Mouse (Mus musculus): ENCODE results near the gene Gm2381. TPM values are rescaled to one million over a fixed set of nuclear protein-coding genes. Genes with fewer than 3 reads are reported as not detected.
"Not testable (repeated sequence)": the region's sequence is repeated elsewhere in the genome, so short reads cannot be mapped to it uniquely, and the experiment has no call there.

The Gm2381 gene
- under 1 TPM; 0.07 to 0.13 TPM for total RNA-seq (2021)
- long read RNA-seq, experiment 1, result 0 reads
- long read RNA-seq, experiment 2, result 0 reads

DNA sequence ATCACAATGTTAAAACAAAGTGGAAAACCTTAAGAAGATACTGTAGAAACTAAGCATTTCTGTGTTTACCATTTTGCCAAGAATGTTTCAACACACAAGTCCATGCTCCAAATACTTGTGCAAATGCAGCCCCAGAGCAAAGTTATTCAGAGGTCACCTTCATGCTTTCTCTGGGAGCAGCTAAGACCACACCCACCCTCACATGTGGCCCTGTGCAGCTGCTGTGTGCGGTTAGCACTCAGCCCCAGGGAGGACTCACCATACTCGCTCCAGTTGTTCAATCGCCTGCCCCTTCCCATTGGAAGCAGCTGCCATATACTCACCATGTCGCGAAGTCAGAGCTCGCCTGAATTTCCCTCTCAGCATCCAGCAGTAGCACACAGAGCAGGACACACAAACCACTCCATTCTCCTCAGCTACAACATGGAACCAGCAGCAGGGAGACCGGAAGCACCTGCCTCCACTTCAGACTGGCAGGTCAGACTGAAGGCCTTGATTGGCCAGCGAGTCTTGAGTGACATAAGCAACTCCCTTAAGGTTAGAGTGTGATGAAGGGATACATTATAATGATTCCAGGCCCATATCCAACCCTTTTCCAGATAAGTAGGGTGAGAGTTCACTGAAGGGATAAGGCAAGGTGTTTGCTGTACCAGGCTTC lies at the start of gene Gm2381:
Gene Gm2381 (minus strand): TSS at position 434 of the 658 bp plus-strand sequence.
- DNase-seq, result not testable (repeated sequence)

DNA sequence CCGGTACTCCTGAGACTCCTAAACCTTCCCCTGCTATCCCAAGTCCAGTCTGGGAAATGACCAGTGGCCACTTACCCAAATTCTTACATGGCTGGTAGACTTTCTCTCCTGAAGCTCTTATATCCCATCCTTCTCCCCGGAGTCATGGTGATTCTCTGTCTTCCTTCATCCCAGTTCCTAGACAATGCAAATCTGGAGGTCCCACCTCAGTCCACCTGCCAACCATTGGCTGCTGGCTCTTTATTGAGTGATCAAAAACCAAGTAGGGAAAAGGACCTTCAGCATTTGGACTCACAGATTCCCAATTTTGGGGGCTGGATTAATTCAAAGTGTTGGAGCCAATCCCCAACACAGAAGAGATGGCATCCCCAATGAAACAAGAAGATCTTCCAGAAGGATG lies 31.0 kb upstream of the Gm2381 start:
- DNase-seq, result not testable (repeated sequence)

DNA sequence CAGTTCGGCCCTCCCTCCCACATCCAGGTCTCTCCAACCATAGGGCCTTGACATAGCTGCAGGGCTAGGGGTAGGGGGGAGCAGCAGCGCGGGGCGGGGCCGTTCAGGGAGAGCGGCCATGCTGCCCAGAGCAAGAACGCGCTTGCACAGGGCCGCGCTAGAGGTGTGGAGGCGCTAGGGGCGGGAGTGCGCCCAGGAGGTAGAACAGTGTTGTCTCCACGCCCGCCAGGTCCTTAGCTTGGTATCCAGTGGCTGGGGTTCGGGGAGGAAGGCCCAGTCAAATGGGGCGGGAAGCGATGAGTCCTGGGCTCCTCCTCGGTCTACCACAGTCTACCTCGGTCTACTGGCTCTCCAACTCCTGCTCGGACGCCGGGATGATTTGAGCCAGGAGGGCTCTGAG lies 11.1 kb upstream of the Gm2381 start:
- no peak for DNase-seq

DNA sequence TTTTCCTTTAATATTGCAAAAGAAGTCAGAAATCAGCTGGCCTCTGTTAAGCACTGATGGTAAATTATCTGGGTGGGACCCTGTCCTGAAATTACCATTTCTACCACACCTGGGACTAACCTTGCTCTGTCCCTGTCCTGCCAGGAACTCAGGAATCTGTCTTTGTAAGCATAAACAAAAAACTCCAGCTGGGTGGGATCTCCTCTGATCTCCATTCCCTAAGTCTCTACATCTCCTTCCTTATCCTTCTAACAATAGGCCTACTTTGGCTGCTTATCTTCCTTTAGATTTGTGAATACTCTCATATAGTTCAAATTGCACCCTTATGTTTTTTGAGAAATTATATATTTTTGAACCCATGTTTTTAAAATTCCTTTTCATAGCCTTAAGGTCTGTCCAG lies 28.7 kb downstream of the Gm2381 start:
- DNase-seq, result not testable (repeated sequence)

DNA sequence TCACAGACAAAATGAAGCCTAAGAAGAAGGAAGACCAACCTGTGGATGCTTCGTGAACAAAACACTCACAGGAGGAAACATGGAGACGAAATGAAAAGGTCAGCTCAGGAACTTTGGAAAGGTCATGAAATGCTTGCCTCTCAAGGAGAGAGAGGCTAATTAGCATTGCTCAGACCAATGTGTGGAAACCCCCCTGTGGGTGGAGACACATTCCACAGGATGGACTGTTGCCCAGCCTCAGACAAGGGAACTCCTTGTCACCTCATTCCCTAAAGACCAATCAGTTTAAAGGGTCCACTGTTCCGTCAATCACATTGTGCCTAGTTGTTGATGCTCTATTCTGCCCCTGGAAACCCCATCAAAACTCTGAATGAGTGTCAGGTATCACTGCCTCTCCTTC lies 34.8 kb downstream of the Gm2381 start:
- no peak for DNase-seq

DNA sequence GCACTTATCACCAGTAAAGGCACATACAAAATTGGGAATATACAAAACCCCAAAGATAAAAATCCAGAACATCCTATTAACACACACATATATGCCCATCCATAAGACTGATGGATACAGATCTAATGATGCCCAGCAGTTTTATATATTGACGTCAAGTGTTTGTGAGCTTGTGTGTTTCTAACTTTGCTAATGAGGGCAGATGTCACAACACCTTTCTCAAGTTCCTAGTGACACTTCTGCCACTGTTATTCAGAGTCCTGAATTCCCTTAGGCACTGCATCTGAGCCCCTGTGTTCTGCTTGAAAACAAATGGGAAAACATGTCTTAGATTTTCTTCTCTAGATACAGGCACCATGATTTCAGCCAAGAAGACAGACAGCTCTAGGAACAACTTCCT lies 73.6 kb downstream of the Gm2381 start, which contains the start of gene Vmn2r62:
Gene Vmn2r62 (minus strand): TSS at position 101 of the 400 bp plus-strand sequence.
- not testable (repeated sequence) for DNase-seq

Other genes starting within 250 kb of the Gm2381 start
- 1 to 10 TPM; 2.3 to 2.8 TPM for gene Zfp976, start 224.6 kb downstream of the Gm2381 start, total RNA-seq (2021)
- 1 to 10 TPM; 4.0 to 4.2 TPM for gene Zfp975, start 174.5 kb downstream of the Gm2381 start, total RNA-seq (2021)
- not detected for gene Gm17067, start 140.2 kb downstream of the Gm2381 start, total RNA-seq (2021)
- gene Vmn2r62, start 73.7 kb downstream of the Gm2381 start, total RNA-seq (2021), result not detected
- not detected for gene Vmn2r63, start 66.6 kb upstream of the Gm2381 start, total RNA-seq (2021)
- not detected for gene Gm9268, start 151.5 kb upstream of the Gm2381 start, total RNA-seq (2021)
- gene Zfp936, start 247.0 kb upstream of the Gm2381 start, total RNA-seq (2021), result not detected

Data from heart, adult 18-20 months (tissue).